Mouse (Mus musculus) embryonic stem cell, embryonic (primary cell): ENCODE results near the gene Wrap53.

Experiments used
- CTCF ChIA-PET, 4 experiments: fragments of 300-600 bp in 2 of 4; fragments of 350-600 bp in 2 of 4; sonication (Branson Sonifier 250); formaldehyde crosslinking; loops; one replicate each; lab custom pipeline; 2022; ENCODE audit warnings: inconsistent platforms in 2 of 4; lab: Charles Lee
- POLR2A ChIA-PET, 4 experiments: fragments of 300-600 bp in 2 of 4; fragments of 350-600 bp in 2 of 4; sonication (Branson Sonifier 250); formaldehyde crosslinking; loops; one replicate each; lab custom pipeline; 2022; ENCODE audit warnings: antibody characterized with exemption in 4 of 4, inconsistent platforms in 1 of 4; lab: Charles Lee

Wrap53 gene

DNA sequence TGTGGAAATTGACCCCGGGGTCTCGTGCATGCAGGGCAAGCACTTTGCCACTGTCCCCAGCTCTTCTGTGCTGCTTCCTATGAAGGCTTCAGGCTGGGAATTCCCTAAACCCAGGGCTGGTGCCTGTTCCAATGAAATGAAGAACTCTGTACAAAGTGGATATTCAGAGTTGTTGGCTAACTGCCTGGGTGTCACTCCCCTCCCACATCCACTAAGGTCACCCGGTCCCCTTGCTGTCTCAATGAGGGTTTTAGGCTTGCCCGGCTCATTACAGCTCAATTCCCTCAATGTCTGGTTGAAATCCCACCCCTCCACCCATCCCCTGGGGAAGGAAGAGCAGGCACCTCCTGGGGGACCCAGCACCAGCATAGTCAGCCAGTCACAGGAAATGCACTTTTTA lies 60.1 kb downstream of the Wrap53 start:
- POLR2A ChIA-PET = interaction anchor here in 3 of 4 experiments (0.6 to 2.5 kb wide), 14 partner anchors 9 to 314 kb away, joined by 3 to 14 read pairs (median 3); partner anchors contain the start of genes Cntrob (in 1 of the 3), Sat2 (in 1 of the 3) and Trappc1 (in 1 of the 3)
- CTCF ChIA-PET = interaction anchor here in 2 of 4 experiments (0.6 to 1.8 kb wide), 7 partner anchors 10 to 250 kb away, joined by 3 to 4 read pairs (median 3); no protein-coding TSS in a partner anchor

- CTCF ChIA-PET = no interaction called here
- POLR2A ChIA-PET = interaction anchor here in 2 of 4 experiments (0.6 kb wide), 3 partner anchors 46 to 252 kb away, joined by 3 to 7 read pairs (median 3); no protein-coding TSS in a partner anchor
Measured at GRCm38 (mm10) chr11:69516661-69517060, 63.4 kb downstream of the Wrap53 start.

GRCm38 (mm10) chr11:69516151-69516640 lies 63.9 kb downstream of the Wrap53 start:
- ChIA-PET CTCF (no interaction called here), POLR2A (no interaction called here)

DNA sequence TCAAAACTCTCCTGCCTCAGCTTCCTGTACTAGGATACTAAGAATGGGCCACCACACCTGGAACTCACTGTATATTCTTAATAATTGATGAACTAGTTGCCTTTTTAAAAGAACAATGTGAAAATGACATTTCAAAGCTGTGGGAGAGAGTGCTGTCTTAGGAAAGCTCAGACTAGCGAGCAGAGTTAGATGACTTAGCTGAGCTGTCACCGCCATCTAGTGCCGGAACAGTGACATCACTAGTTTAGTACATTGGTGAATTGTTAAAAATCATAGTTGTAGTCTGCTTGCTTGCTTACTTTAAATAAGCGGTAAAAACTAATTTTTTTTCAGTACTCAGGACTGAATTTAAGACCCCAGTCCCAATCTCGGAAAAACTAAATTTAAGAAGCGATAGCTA lies 66.2 kb downstream of the Wrap53 start:
- POLR2A ChIA-PET = interaction anchor here in 2 of 4 experiments (0.6 to 1.5 kb wide), 12 partner anchors 11 to 253 kb away, joined by 3 to 6 read pairs (median 3); partner anchors contain the start of genes Cntrob (in 1 of the 2) and Trappc1 (in 1 of the 2)

More for the DNA sequence above, 66.2 kb downstream of the Wrap53 start:
- CTCF ChIA-PET = interaction anchor here (0.5 to 3.1 kb wide), 45 partner anchors 8 to 342 kb away, joined by 3 to 19 read pairs (median 4); partner anchors contain the start of genes Cntrob (in 1 of the 4), Cyb5d1 (in 1 of the 4) and Naa38 (in 1 of the 4)
